Mouse (Mus musculus) heart, postnatal 25 days (tissue): ENCODE measurements around the gene Kcnma1. TPM values are rescaled to one million over a fixed set of nuclear protein-coding genes. Genes with fewer than 3 reads are reported as not detected.

ENCODE experiments used
- DNase-seq: peaks from one replicate; pipeline ENCODE4 v3.0.0; 2022; ENCODE audit warnings: low spot score
- intact Hi-C: fragments of 180-260 bp; cut with DNase I; formaldehyde crosslinking; loops from one replicate; pipeline ENCODE4 v1.15.1; 2025
- total RNA-seq, 2 experiments: library from RNA; stranded (reverse); gene quantifications; 2 replicates each; pipeline ENCODE4 v1.2.3; 2021

The Kcnma1 gene
- total RNA-seq, 2 experiments from 2014 or later = 0.45 to 0.81 TPM

GRCm38 (mm10) chr14:23496801-23497200, 517.5 kb downstream of the Kcnma1 start:
- no peak for DNase-seq
- intact Hi-C loops = no loop called here

GRCm38 (mm10) chr14:23496236-23496740, 518.0 kb downstream of the Kcnma1 start:
- no peak for DNase-seq
- intact Hi-C loops = no loop called here

- DNase-seq = peak; percentile 47
- intact Hi-C loops = no loop called here
These were observed 519.8 kb downstream of the Kcnma1 start for GRCm38 (mm10) chr14:23494496-23494800.

- DNase-seq = no peak
- intact Hi-C loops = no loop called here
These were observed 520.4 kb downstream of the Kcnma1 start for GRCm38 (mm10) chr14:23493750-23494495.

- intact Hi-C loops = no loop called here
- peak; percentile 14 for DNase-seq
These were observed 521.5 kb downstream of the Kcnma1 start for GRCm38 (mm10) chr14:23492581-23493360.

GRCm38 (mm10) chr14:23491359-23491758, 522.9 kb downstream of the Kcnma1 start:
- DNase-seq = no peak
- intact Hi-C loops = no loop called here

- DNase-seq = no peak
- intact Hi-C loops = no loop called here
These were observed 527.6 kb downstream of the Kcnma1 start for GRCm38 (mm10) chr14:23486687-23487086.

GRCm38 (mm10) chr14:23485802-23486500, 528.3 kb downstream of the Kcnma1 start:
- no peak for DNase-seq
- intact Hi-C loops = no loop called here

GRCm38 (mm10) chr14:23475129-23475528, 539.2 kb downstream of the Kcnma1 start:
- intact Hi-C loops = no loop called here
- no peak for DNase-seq

GRCm38 (mm10) chr14:23470071-23470470, 544.2 kb downstream of the Kcnma1 start:
- intact Hi-C loops = no loop called here
- DNase-seq = no peak

- no peak for DNase-seq
- intact Hi-C loops = no loop called here
These were observed 549.2 kb downstream of the Kcnma1 start for GRCm38 (mm10) chr14:23465135-23465534.

- intact Hi-C loops = no loop called here
- DNase-seq = no peak
These were observed 555.7 kb downstream of the Kcnma1 start for GRCm38 (mm10) chr14:23458560-23458959.

- no peak for DNase-seq
- intact Hi-C loops = no loop called here
These were observed 562.6 kb downstream of the Kcnma1 start for GRCm38 (mm10) chr14:23451681-23452080.

- DNase-seq = no peak
- intact Hi-C loops = loop anchor here (10.0 kb wide), 1 partner anchor 87 kb away; no protein-coding TSS in a partner anchor
These were observed 576.8 kb downstream of the Kcnma1 start for GRCm38 (mm10) chr14:23437467-23437866.

- intact Hi-C loops = loop anchor here (10.0 kb wide), 1 partner anchor 89 kb away; no protein-coding TSS in a partner anchor
- DNase-seq = no peak
These were observed 578.4 kb downstream of the Kcnma1 start for GRCm38 (mm10) chr14:23435861-23436260.

- intact Hi-C loops = loop anchor here (10.0 kb wide), 1 partner anchor 95 kb away; no protein-coding TSS in a partner anchor
- DNase-seq = no peak
These were observed 584.3 kb downstream of the Kcnma1 start for GRCm38 (mm10) chr14:23430006-23430405.

- DNase-seq = no peak
- intact Hi-C loops = no loop called here
These were observed 585.2 kb downstream of the Kcnma1 start for GRCm38 (mm10) chr14:23429043-23429442.

- intact Hi-C loops = no loop called here
- no peak for DNase-seq
These were observed 591.7 kb downstream of the Kcnma1 start for GRCm38 (mm10) chr14:23422481-23423040.

- intact Hi-C loops = no loop called here
- no peak for DNase-seq
These were observed 595.3 kb downstream of the Kcnma1 start for GRCm38 (mm10) chr14:23418955-23419354.

- intact Hi-C loops = loop anchor here (10.0 kb wide), 3 partner anchors 118 to 1422 kb away; partner anchors contain the start of gene Zfp503
- no peak for DNase-seq
These were observed 607.2 kb downstream of the Kcnma1 start for GRCm38 (mm10) chr14:23407051-23407450.
